Mouse (Mus musculus) small intestine, adult 2 months (tissue): ENCODE measurements around the gene Ntrk3.

Source experiments
- CTCF ChIP-seq: fragments of 200-500 bp; IDR thresholded peaks from 2 replicates; pipeline ENCODE4 v1.5.1; 2012; ENCODE audit warnings: low read depth, mild to moderate bottlenecking, control low read depth, inconsistent platforms, low read length, moderate library complexity, mixed read lengths; ENCODE audit not compliant: insufficient replicate concordance, insufficient read length; ENCODE audit errors: extremely low read depth
- POLR2A ChIP-seq: fragments of 200-500 bp; IDR thresholded peaks from 2 replicates; pipeline ENCODE4 v1.6.1; 2012; ENCODE audit warnings: low read depth, mild to moderate bottlenecking, control low read depth, inconsistent platforms, low read length, moderate library complexity

GRCm38 (mm10) chr7:78739351-78740000 is 1.7 kb upstream of the Ntrk3 start:
- TF ChIP-seq POLR2A (no peak), CTCF (no peak)
